Mouse (Mus musculus): ENCODE results near the gene Pou4f1.

The Pou4f1 gene

GRCm38 (mm10) chr14:104453824-104454223 is 14.0 kb downstream of the Pou4f1 start:
- DNase-seq: no peak

- DNase-seq: no peak
Observed at GRCm38 (mm10) chr14:104434293-104434692, 33.5 kb downstream of the Pou4f1 start.

GRCm38 (mm10) chr14:104430819-104431218 is 37.0 kb downstream of the Pou4f1 start:
- no peak for DNase-seq

- DNase-seq: no peak
Observed at GRCm38 (mm10) chr14:104423688-104424470, 43.9 kb downstream of the Pou4f1 start.

All from kidney, adult 11 months (tissue).